Mouse (Mus musculus): Measurements from ENCODE around the gene Skint1. TPM values are rescaled to one million over a fixed set of nuclear protein-coding genes. Genes with fewer than 3 reads are reported as not detected.
"Not testable (repeated sequence)": the region's sequence is repeated elsewhere in the genome, so short reads cannot be mapped to it uniquely, and the experiment has no call there.

Gene Skint1
- polyA plus RNA-seq (2014; fragmentation: Nextera tagmentation; extraction: Ambion mirVana): not detected in 2 replicates

GRCm38 (mm10) chr4:112005969-112006368, at the start of gene Skint1:
Gene Skint1, plus strand, starts transcription at chr4:112006269.
- Histone ChIP-seq H3K9me3 (ENCODE audit: control insufficient read depth, low read length) (no peaks in the 10 kb centered on the region), H3K27me3 (replicated peaks; ENCODE audit: control insufficient read depth, insufficient read depth, low read length) (no peaks in the 10 kb centered on the region), H3K36me3 (ENCODE audit: control insufficient read depth, insufficient read depth, low read length) (no peaks in the 10 kb centered on the region), H3K9ac (ENCODE audit: low read length) (no peak within 1 kb of the TSS), H3K4me2 (ENCODE audit: low read length) (no peak within 1 kb of the TSS), H3K4me1 (replicated peaks; ENCODE audit: control insufficient read depth, insufficient read depth, low read length) (no peaks in the 10 kb centered on the region), H3K4me3 (ENCODE audit: low read depth, low read length) (no peak within 1 kb of the TSS), H3K27ac (ENCODE audit: low read depth) (no peak within 1 kb of the TSS)
- DNase-seq (ENCODE audit: low spot score) (no peak), ATAC-seq (replicated peaks; ENCODE audit: low FRiP score, low TSS enrichment, low read depth) (no peak)

- Histone ChIP-seq H3K4me3 (ENCODE audit: low read depth, low read length) (no peak overlapping the region), H3K4me2 (ENCODE audit: low read length) (no peak overlapping the region), H3K9me3 (ENCODE audit: control insufficient read depth, low read length) (no peaks in the 10 kb centered on the region), H3K27ac (ENCODE audit: low read depth) (no peak overlapping the region), H3K4me1 (replicated peaks; ENCODE audit: control insufficient read depth, insufficient read depth, low read length) (no peaks in the 10 kb centered on the region), H3K36me3 (ENCODE audit: control insufficient read depth, insufficient read depth, low read length) (no peaks in the 10 kb centered on the region), H3K9ac (ENCODE audit: low read length) (no peak overlapping the region), H3K27me3 (replicated peaks; ENCODE audit: control insufficient read depth, insufficient read depth, low read length) (no peaks in the 10 kb centered on the region)
- DNase-seq (ENCODE audit: low spot score) (no peak), ATAC-seq (replicated peaks; ENCODE audit: low FRiP score, low TSS enrichment, low read depth) (no peak)
- WGBS: 20% methylated on average over 1 of the region's 1 CpGs
Observed at GRCm38 (mm10) chr4:111961309-111961708, 44.8 kb upstream of the Skint1 start.

DNA sequence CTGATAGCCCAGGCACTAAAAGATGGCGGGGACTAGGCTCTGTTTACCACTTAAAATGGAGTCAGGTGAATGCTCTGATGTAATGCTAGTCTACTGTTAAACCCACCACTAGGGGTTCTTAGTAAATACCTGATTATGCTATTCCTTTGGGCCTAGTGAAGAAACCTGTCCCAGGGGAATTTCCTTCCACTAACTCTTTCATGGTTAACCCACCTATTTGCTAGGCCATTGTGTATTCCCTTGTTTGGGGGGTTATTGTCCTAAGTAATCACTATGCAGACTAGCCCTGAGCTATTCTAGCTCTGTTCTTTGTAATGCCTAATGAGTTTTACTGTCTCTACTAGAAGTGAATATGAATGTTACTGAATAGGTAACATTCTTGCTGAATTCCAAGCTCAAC, 42.8 kb upstream of the Skint1 start:
- H3K4me3 ChIP-seq (ENCODE audit: low read depth, low read length); H3K9me3 ChIP-seq (ENCODE audit: control insufficient read depth, low read length); ATAC-seq (replicated peaks; ENCODE audit: low FRiP score, low TSS enrichment, low read depth); DNase-seq (ENCODE audit: low spot score); H3K27ac ChIP-seq (ENCODE audit: low read depth); H3K4me1 ChIP-seq (replicated peaks; ENCODE audit: control insufficient read depth, insufficient read depth, low read length); H3K27me3 ChIP-seq (replicated peaks; ENCODE audit: control insufficient read depth, insufficient read depth, low read length); H3K9ac ChIP-seq (ENCODE audit: low read length); H3K4me2 ChIP-seq (ENCODE audit: low read length); H3K36me3 ChIP-seq (ENCODE audit: control insufficient read depth, insufficient read depth, low read length): not testable (repeated sequence)
- WGBS: 85% methylated on average over 1 of the region's 1 CpGs

GRCm38 (mm10) chr4:111963669-111964068, 42.4 kb upstream of the Skint1 start:
- WGBS: 90% methylated on average over 3 of the region's 3 CpGs
- no peak for DNase-seq (ENCODE audit: low spot score)
- H3K27me3 ChIP-seq (replicated peaks; ENCODE audit: control insufficient read depth, insufficient read depth, low read length): no peaks in the 10 kb centered on the region

GRCm38 (mm10) chr4:111972623-111973022, 33.4 kb upstream of the Skint1 start, which contains the start of gene Skint7:
Gene Skint7, plus strand, starts transcription at chr4:111972923.
- ATAC-seq (replicated peaks; ENCODE audit: low FRiP score, low TSS enrichment, low read depth) (no peak), DNase-seq (ENCODE audit: low spot score) (no peak)
- Histone ChIP-seq H3K27me3 (replicated peaks; ENCODE audit: control insufficient read depth, insufficient read depth, low read length) (no peaks in the 10 kb centered on the region), H3K27ac (ENCODE audit: low read depth) (no peak within 1 kb of the TSS), H3K9me3 (ENCODE audit: control insufficient read depth, low read length) (no peaks in the 10 kb centered on the region), H3K4me1 (replicated peaks; ENCODE audit: control insufficient read depth, insufficient read depth, low read length) (no peaks in the 10 kb centered on the region), H3K4me2 (ENCODE audit: low read length) (no peak within 1 kb of the TSS), H3K36me3 (ENCODE audit: control insufficient read depth, insufficient read depth, low read length) (no peaks in the 10 kb centered on the region), H3K4me3 (ENCODE audit: low read depth, low read length) (no peak within 1 kb of the TSS), H3K9ac (ENCODE audit: low read length) (no peak within 1 kb of the TSS)
- WGBS: 90% methylated on average over 1 of the region's 1 CpGs

More at GRCm38 (mm10) chr4:111963669-111964068, 42.4 kb upstream of the Skint1 start:
- Histone ChIP-seq H3K4me2 (ENCODE audit: low read length) (no peak overlapping the region), H3K4me1 (replicated peaks; ENCODE audit: control insufficient read depth, insufficient read depth, low read length) (no peaks in the 10 kb centered on the region), H3K36me3 (ENCODE audit: control insufficient read depth, insufficient read depth, low read length) (no peaks in the 10 kb centered on the region), H3K9ac (ENCODE audit: low read length) (no peak overlapping the region), H3K27ac (ENCODE audit: low read depth) (no peak overlapping the region), H3K4me3 (ENCODE audit: low read depth, low read length) (no peak overlapping the region), H3K9me3 (ENCODE audit: control insufficient read depth, low read length) (no peaks in the 10 kb centered on the region)
- no peak for ATAC-seq (replicated peaks; ENCODE audit: low FRiP score, low TSS enrichment, low read depth)

DNA sequence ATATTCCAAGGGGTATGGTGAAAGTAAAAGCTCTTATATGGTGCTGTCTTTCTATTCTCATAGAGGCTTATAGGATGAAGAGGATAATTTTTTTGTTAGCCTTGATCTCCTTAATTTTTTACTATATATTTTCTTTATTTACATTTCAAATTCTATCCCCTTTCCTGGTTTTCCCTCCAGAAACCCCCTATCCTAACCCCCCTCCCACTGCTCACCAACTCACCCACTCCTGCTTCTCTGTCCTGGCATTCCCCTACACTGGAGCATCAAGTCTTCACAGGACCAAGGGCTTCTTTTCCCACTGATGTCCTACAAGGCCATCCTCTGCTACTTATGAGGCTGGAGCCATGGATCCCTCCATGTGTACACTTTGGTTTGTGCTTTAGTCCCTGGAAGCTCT, 65.6 kb downstream of the Skint1 start, which contains the start of gene Skint4:
Gene Skint4, plus strand, starts transcription at position 301 of the 400 bp plus-strand sequence.
- no peaks in the 10 kb centered on the region for H3K27me3 ChIP-seq (replicated peaks; ENCODE audit: control insufficient read depth, insufficient read depth, low read length)
- no peaks in the 10 kb centered on the region for H3K36me3 ChIP-seq (ENCODE audit: control insufficient read depth, insufficient read depth, low read length)
- H3K9me3 ChIP-seq (ENCODE audit: control insufficient read depth, low read length): no peaks in the 10 kb centered on the region
- H3K4me2 ChIP-seq (ENCODE audit: low read length): no peak within 1 kb of the TSS
- H3K4me1 ChIP-seq (replicated peaks; ENCODE audit: control insufficient read depth, insufficient read depth, low read length): no peaks in the 10 kb centered on the region
- no peak within 1 kb of the TSS for H3K4me3 ChIP-seq (ENCODE audit: low read depth, low read length)
- H3K9ac ChIP-seq (ENCODE audit: low read length): no peak within 1 kb of the TSS
- ATAC-seq (replicated peaks; ENCODE audit: low FRiP score, low TSS enrichment, low read depth): no peak
- no peak for DNase-seq (ENCODE audit: low spot score)
- no peak within 1 kb of the TSS for H3K27ac ChIP-seq (ENCODE audit: low read depth)

Other genes starting within 250 kb of the Skint1 start
- gene Slc5a9, start 103.4 kb upstream of the Skint1 start, polyA plus RNA-seq (2014; fragmentation: Nextera tagmentation; extraction: Ambion mirVana): 0.13 and 0.74 TPM in 2 replicates
- gene Skint8, start 86.9 kb upstream of the Skint1 start, polyA plus RNA-seq (2014; fragmentation: Nextera tagmentation; extraction: Ambion mirVana): not detected in 2 replicates
- gene Skint7, start 33.3 kb upstream of the Skint1 start, polyA plus RNA-seq (2014; fragmentation: Nextera tagmentation; extraction: Ambion mirVana): not detected in 2 replicates
- not detected in 2 replicates for gene Skint4, start 65.7 kb downstream of the Skint1 start, polyA plus RNA-seq (2014; fragmentation: Nextera tagmentation; extraction: Ambion mirVana)
- gene Skint3, start 226.0 kb downstream of the Skint1 start, polyA plus RNA-seq (2014; fragmentation: Nextera tagmentation; extraction: Ambion mirVana): not detected in 2 replicates